Mouse (Mus musculus) lung, embryonic 15.5 days (tissue): ENCODE measurements at regions not wholly inside any gene's neighbourhood (a gene's known extent, or its start where the extent isn't known, plus 50 kb on each side); places are given as distances from the start of the nearest gene placed in this dataset.

Experiments
- ATAC-seq: fragments of 200-750 bp; cut with Nextera tagmentation; 2 replicates; pipeline ENCODE4 v1.8.0; 2017; ENCODE audit warnings: moderate number of reproducible peaks, borderline replicate concordance; ENCODE audit not compliant: low FRiP score, low TSS enrichment; ENCODE audit errors: extremely low read depth
- H3K27ac ChIP-seq: fragments of 300-500 bp; sonication (generic); 2 replicates; pipeline ENCODE4 v1.5.1; 2015; ENCODE audit warnings: moderate library complexity, mild to moderate bottlenecking, inconsistent platforms
- H3K27me3 ChIP-seq: fragments of 300-500 bp; sonication (generic); 2 replicates; pipeline ENCODE4 v1.6.1; 2015; ENCODE audit warnings: inconsistent platforms
- H3K36me3 ChIP-seq: fragments of 300-500 bp; sonication (generic); 2 replicates; pipeline ENCODE4 v1.6.1; 2015; ENCODE audit warnings: inconsistent platforms
- H3K4me1 ChIP-seq: fragments of 300-500 bp; sonication (generic); 2 replicates; pipeline ENCODE4 v1.6.1; 2015; ENCODE audit warnings: inconsistent platforms
- H3K4me2 ChIP-seq: fragments of 300-500 bp; sonication (generic); 2 replicates; pipeline ENCODE4 v1.6.1; 2015; ENCODE audit warnings: inconsistent platforms, mild to moderate bottlenecking, moderate library complexity
- H3K4me3 ChIP-seq: fragments of 300-500 bp; sonication (generic); 2 replicates; pipeline ENCODE4 v1.5.1; 2015; ENCODE audit warnings: mild to moderate bottlenecking, inconsistent platforms
- H3K9ac ChIP-seq: fragments of 300-500 bp; sonication (generic); 2 replicates; pipeline ENCODE4 v1.6.1; 2015; ENCODE audit warnings: inconsistent platforms
- H3K9me3 ChIP-seq: fragments of 300-500 bp; sonication (generic); 2 replicates; pipeline ENCODE4 v1.6.1; 2016; ENCODE audit warnings: inconsistent platforms
- WGBS: fragments of 180-500 bp; shearing (Covaris S2); methylation state at CpG from one replicate; pipeline ENCODE4 v1.1.7; 2015; 5-methylcytosine and 5-hydroxymethylcytosine counted together

DNA sequence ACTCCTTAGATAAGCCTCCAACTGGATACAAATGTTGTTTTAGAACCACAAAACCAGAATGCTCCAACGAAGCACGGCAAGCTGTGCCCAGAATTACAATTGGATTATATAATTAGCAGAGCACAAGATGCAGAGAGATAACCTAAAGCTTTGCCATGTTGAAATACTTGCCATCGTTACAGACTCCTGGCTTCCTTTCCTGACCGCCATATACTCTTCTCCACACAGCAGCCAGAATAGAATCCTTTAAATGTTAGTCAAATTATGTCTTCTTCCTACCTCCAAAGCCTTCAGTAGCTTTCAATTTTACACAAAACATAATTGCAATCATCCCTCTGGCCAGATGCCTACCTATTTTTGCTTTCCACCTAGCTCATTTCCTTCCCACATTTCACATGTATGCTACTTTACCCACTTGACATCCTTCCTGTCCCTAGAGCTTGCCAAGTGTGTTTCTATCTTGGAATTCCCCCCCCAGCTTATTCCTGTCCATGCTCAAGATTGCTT, 52.8 kb upstream of the G2e3 start:
- Histone ChIP-seq H3K27me3 (no peaks in the 10 kb centered on the region), H3K36me3 (no peaks in the 10 kb centered on the region), H3K4me3 (no peak overlapping the region), H3K4me2 (no peak overlapping the region), H3K9ac (no peak overlapping the region), H3K27ac (no peak overlapping the region), H3K9me3 (no peaks in the 10 kb centered on the region), H3K4me1 (no peaks in the 10 kb centered on the region)
- WGBS: 81% methylated on average over 4 of the region's 4 CpGs
- ATAC-seq: no peak

DNA sequence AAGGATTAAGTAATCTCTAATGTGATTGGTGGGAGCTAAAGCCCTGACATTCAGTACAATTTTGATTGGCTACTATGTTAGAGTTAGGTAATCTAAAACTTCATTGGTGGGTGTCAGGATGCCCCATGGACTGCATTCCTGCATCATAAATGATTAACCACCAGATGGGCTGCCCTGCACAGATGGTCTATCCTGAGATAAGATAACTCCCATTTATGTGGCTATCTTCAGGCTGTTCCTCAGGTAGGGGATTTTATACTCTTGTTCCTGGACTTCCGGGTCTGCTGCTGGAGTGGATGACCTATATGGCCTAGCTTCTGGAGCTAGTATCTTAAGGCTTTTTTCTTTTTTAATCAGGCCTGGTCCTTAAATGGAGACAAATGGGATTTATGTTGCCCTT, 69.5 kb upstream of the G2e3 start:
- ATAC-seq: no peak
- WGBS: 89% methylated on average over 1 of the region's 1 CpGs
- H3K27me3 ChIP-seq: no peaks in the 10 kb centered on the region
- H3K9me3 ChIP-seq: no peaks in the 10 kb centered on the region
- no peak overlapping the region for H3K9ac ChIP-seq
- H3K4me2 ChIP-seq: no peak overlapping the region
- H3K27ac ChIP-seq: no peak overlapping the region
- no peak overlapping the region for H3K4me3 ChIP-seq
- no peaks in the 10 kb centered on the region for H3K36me3 ChIP-seq
- H3K4me1 ChIP-seq: no peaks in the 10 kb centered on the region

DNA sequence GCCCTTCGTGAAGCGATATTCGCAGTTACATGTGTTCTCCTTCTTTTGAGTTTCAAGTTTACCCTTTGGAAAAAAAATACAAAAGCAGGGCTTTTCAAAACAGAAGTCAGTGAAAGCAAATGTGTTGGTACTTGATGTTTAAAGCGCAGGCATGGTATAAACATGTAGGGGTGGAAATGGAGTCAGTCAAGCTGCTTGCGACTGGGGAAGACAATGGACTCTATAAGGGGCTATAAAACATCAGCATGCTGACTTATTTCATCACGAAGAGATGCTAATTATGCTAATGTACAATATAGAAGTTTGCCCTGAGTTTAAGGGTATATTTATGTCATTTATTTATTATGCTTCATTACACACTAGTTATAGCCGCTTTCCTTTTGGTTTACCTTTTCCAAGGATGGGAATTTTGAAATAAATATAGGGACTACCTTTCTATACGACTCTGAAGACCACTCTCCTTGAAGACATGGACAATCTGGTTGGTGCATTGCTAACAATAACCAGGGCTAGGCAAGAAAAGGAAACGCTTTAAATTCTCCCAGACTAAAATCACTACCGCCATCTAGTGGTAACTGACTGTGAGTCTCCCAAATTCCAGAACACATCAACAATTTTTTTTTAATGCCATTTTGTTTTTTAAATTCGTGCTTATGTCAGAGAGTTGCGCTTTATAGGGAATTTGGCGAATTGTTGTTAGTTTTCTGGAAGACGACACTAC, 71.9 kb upstream of the G2e3 start:
- WGBS: 45% methylated on average over 14 of the region's 14 CpGs
- ATAC-seq: no peak
- Histone ChIP-seq H3K4me2 (no peak overlapping the region), H3K27me3 (no peaks in the 10 kb centered on the region), H3K27ac (no peak overlapping the region), H3K9me3 (no peaks in the 10 kb centered on the region), H3K4me1 (no peaks in the 10 kb centered on the region), H3K36me3 (no peaks in the 10 kb centered on the region), H3K4me3 (no peak overlapping the region), H3K9ac (no peak overlapping the region)

DNA sequence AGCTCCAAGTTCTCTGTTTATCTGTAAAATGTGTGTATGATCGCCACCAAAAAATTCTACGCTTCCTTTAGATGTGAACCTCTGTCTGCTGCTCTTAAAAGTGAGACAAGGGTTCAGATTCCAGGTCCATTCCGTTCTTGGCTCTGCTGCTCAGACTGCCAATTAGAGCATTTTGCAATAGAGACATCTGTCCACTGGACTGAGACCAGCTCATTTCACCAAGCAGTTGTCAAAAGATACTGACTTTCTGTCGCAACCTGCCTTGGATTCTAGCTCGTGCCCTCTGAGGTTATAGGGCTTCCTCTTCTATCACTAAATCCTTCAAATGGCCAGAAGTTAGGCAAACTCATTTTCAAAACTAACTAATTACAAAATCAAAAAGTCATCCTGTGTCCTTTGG, 74.4 kb upstream of the G2e3 start:
- Histone ChIP-seq H3K36me3 (no peaks in the 10 kb centered on the region), H3K27me3 (no peaks in the 10 kb centered on the region), H3K9ac (no peak overlapping the region), H3K4me3 (no peak overlapping the region), H3K4me1 (no peaks in the 10 kb centered on the region), H3K27ac (no peak overlapping the region), H3K4me2 (no peak overlapping the region), H3K9me3 (no peaks in the 10 kb centered on the region)
- no peak for ATAC-seq
- WGBS: 64% methylated on average over 5 of the region's 5 CpGs

DNA sequence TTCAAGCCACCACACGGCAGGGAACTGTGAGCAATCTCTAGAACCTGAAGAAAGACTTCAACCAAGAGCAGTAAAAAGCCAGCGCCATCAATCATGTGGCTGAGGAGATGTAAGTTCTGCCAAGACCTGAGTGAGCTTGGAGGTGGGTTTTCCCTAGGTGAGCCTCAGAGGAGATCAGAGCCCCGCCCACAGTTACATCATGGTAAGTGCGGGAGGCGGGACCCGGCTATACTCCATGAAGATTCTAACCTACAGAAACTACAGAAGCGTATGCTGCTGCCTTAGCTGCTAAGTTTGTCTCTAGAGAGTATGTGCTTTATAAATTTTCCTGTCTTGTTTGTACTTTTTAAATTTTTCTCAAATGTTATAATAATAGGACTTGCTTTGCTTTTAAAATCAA, 105.0 kb upstream of the G2e3 start:
- Histone ChIP-seq H3K9ac (no peak overlapping the region), H3K27ac (no peak overlapping the region), H3K4me2 (no peak overlapping the region), H3K36me3 (no peaks in the 10 kb centered on the region), H3K9me3 (no peaks in the 10 kb centered on the region), H3K27me3 (no peaks in the 10 kb centered on the region), H3K4me1 (no peaks in the 10 kb centered on the region), H3K4me3 (no peak overlapping the region)
- no peak for ATAC-seq
- 74% methylated on average over 7 of the region's 7 CpGs for WGBS

DNA sequence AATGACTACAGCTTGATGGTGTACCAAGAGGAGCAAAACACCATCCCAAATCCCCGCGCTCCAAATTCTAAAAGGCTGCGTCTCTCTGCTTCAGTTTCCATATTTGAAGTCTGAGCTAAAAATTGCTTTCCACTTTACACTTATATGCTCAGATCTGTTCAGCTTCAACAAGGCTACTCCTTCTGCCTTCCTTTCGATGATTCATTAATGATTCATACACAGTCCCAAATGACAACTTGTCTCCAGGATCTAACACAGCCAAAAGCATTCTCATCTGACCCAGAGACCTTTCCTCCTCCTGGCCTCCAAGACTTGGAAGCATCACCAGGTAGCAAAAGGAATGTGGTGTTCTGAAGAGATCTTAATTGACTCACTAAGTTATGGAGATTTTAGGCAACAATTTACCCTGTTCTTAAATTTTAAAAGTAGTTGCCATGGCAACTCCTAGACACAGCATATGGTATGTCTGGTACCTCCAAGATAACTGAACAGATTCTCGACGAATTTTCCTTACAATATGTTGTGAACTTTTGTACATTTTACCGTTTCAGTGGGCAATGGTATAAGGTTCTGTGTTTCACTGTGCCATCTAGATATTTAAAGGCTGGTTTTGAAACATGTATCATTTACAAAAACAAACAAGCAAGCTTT, 106.6 kb upstream of the G2e3 start:
- H3K9me3 ChIP-seq: no peaks in the 10 kb centered on the region
- no peak overlapping the region for H3K27ac ChIP-seq
- no peak overlapping the region for H3K4me2 ChIP-seq
- H3K36me3 ChIP-seq: no peaks in the 10 kb centered on the region
- H3K4me1 ChIP-seq: no peaks in the 10 kb centered on the region
- no peak overlapping the region for H3K9ac ChIP-seq
- WGBS: 85% methylated on average over 7 of the region's 7 CpGs
- no peaks in the 10 kb centered on the region for H3K27me3 ChIP-seq
- ATAC-seq: no peak
- H3K4me3 ChIP-seq: no peak overlapping the region

DNA sequence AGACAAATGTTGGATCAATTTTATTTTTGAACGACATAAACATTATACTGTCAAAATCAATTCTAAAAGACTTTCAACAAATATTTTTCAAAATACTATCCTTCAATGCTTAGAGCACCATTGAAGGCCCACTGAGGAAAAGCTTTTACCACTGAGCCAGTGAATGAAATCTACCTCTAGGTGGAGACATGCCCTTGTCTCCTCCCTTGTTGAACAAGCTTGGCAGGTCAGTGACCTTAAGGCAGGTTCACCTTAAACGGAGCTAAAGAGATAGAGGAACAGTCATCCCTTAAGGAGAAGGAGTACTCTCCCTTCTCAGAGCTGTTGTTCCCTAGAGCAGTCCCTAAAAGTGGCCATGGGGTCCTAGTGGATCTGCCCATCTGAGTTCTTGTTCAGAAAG, 136.2 kb upstream of the G2e3 start:
- Histone ChIP-seq H3K27me3 (no peaks in the 10 kb centered on the region), H3K4me3 (no peak overlapping the region), H3K4me2 (no peak overlapping the region), H3K36me3 (no peaks in the 10 kb centered on the region), H3K4me1 (no peaks in the 10 kb centered on the region), H3K27ac (no peak overlapping the region), H3K9ac (no peak overlapping the region), H3K9me3 (no peaks in the 10 kb centered on the region)
- 37% methylated on average over 2 of the region's 2 CpGs for WGBS
- no peak for ATAC-seq

DNA sequence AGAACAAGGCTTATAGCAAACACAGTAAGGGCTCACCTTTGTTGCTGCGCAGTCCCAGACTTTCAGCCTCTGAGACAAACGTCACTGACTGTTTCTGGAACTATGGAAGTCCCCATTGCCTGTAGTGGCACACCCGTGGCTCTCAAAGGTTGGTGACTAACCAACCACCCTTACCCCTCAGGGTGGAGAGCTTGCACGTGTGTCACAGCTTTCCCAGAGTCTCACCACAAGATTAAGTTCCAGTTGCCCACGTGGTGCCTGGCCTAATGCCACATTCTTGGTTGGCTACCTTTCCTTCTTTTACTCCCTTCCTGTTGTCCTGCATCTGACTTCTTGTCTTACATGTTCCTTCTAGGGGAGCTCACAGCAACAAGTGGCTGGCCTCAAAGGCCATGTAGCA, 151.6 kb upstream of the G2e3 start:
- Histone ChIP-seq H3K9ac (no peak overlapping the region), H3K4me2 (no peak overlapping the region), H3K36me3 (no peaks in the 10 kb centered on the region), H3K27ac (no peak overlapping the region), H3K9me3 (no peaks in the 10 kb centered on the region), H3K27me3 (no peaks in the 10 kb centered on the region), H3K4me1 (no peaks in the 10 kb centered on the region), H3K4me3 (no peak overlapping the region)
- WGBS: 67% methylated on average over 5 of the region's 5 CpGs
- no peak for ATAC-seq

DNA sequence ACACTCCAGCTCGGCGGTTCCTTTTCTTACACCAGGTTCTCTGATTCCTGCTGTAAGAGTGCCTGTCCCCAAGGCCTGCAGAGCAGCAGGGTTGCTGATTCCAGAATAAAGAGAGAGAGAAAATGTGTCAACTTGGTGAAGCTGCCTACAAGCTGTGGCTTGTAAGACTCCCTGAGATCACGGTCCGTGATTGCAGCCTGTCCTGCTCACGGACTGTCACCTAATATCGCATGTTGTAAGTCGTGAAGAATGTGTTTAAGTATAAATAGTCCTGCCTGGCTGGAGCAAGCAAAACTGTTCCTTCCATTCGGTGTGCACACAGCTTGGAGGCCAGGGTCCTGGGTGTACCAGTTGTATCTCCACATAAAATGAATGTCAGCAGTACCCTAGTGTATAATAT, 152.7 kb upstream of the G2e3 start:
- no peaks in the 10 kb centered on the region for H3K9me3 ChIP-seq
- no peaks in the 10 kb centered on the region for H3K4me1 ChIP-seq
- WGBS: 48% methylated on average over 8 of the region's 8 CpGs
- no peak overlapping the region for H3K27ac ChIP-seq
- no peak overlapping the region for H3K4me3 ChIP-seq
- H3K27me3 ChIP-seq: no peaks in the 10 kb centered on the region
- no peak for ATAC-seq
- H3K36me3 ChIP-seq: no peaks in the 10 kb centered on the region
- H3K9ac ChIP-seq: no peak overlapping the region
- no peak overlapping the region for H3K4me2 ChIP-seq

DNA sequence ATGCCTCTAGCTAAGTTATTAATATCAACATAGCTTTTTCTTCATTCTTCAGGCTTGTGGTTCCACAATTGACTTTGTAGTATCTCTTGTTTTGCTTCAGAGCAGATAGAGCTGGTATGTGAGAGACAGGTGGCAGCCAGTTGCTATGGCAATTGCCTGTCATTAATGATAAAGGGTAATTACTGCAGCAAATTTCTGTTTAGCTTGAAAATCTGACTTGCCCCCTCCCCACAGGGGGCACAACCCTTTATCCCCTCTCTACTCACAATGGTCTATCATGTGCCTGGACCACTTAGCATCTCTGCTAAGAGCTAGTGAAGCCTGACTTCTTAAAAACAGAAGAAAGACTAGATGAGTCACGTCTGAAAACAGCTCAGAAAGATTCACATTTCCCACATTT, 157.1 kb upstream of the G2e3 start:
- WGBS: 39% methylated on average over 1 of the region's 1 CpGs
- H3K4me1 ChIP-seq: no peaks in the 10 kb centered on the region
- H3K27me3 ChIP-seq: no peaks in the 10 kb centered on the region
- no peak overlapping the region for H3K4me2 ChIP-seq
- no peak overlapping the region for H3K4me3 ChIP-seq
- H3K9me3 ChIP-seq: no peaks in the 10 kb centered on the region
- no peak for ATAC-seq
- no peak overlapping the region for H3K27ac ChIP-seq
- no peak overlapping the region for H3K9ac ChIP-seq
- no peaks in the 10 kb centered on the region for H3K36me3 ChIP-seq

DNA sequence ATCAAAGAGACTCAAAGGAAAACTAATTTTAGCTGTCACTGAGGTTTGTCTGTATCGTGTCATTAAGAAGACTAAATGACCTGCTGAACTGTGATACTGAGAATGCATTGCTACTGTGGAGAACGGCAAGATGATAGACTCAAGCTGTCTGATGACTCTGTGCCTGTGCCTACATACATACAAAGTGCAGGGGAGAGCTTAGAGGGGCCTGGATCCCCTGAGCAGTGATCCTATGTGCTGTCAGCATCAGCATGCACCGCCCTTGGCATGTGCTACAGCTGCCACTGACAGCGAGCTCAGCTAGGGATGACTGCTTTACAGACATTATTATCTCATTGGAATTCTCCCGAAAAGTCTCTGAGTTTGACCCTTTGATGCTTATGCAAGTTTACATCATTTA, 157.7 kb upstream of the G2e3 start:
- no peaks in the 10 kb centered on the region for H3K9me3 ChIP-seq
- no peaks in the 10 kb centered on the region for H3K27me3 ChIP-seq
- H3K27ac ChIP-seq: no peak overlapping the region
- H3K36me3 ChIP-seq: no peaks in the 10 kb centered on the region
- H3K4me1 ChIP-seq: no peaks in the 10 kb centered on the region
- no peak overlapping the region for H3K4me2 ChIP-seq
- no peak for ATAC-seq
- no peak overlapping the region for H3K4me3 ChIP-seq
- WGBS: 47% methylated on average over 5 of the region's 5 CpGs
- no peak overlapping the region for H3K9ac ChIP-seq

DNA sequence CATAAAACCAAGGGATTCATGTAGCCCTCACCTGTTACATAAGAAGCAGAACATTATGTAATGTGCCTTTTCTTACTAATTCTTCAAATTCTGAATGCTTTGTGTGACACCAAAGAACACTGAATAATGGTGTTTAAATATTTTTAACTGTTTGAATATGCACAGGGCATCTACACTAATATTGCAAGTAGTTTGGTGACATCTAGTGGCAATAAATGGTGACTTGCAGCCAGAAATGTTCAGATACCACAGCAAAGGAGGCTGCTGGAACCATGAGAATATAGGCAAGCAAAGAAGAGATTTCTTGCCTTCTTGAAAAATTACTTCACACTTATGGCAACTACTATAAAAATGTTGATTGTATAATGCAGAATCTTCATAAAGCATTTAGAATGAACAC, 159.6 kb upstream of the G2e3 start:
- Histone ChIP-seq H3K9ac (no peak overlapping the region), H3K9me3 (no peaks in the 10 kb centered on the region), H3K36me3 (no peaks in the 10 kb centered on the region), H3K27ac (no peak overlapping the region), H3K4me1 (no peaks in the 10 kb centered on the region), H3K27me3 (no peaks in the 10 kb centered on the region), H3K4me3 (no peak overlapping the region), H3K4me2 (no peak overlapping the region)
- no peak for ATAC-seq
